Mouse (Mus musculus) lung, postnatal 14 days (tissue): ENCODE data around the gene Slc18b1.

Source experiments
- DNase-seq: peaks from one replicate; pipeline ENCODE4 v3.0.0; 2021

Gene Slc18b1

GRCm38 (mm10) chr10:23811635-23812437 is 15.1 kb downstream of the Slc18b1 start:
- DNase-seq = peak; percentile 80

- DNase-seq = no peak
These were observed 15.6 kb downstream of the Slc18b1 start for GRCm38 (mm10) chr10:23812438-23812759.

GRCm38 (mm10) chr10:23812852-23813766 is 16.3 kb downstream of the Slc18b1 start:
- no peak for DNase-seq

- DNase-seq = peak; percentile 86
These were observed 18.4 kb downstream of the Slc18b1 start for GRCm38 (mm10) chr10:23815168-23815567.

GRCm38 (mm10) chr10:23816241-23816640 is 19.5 kb downstream of the Slc18b1 start:
- no peak for DNase-seq

GRCm38 (mm10) chr10:23826516-23826915 is 29.7 kb downstream of the Slc18b1 start:
- DNase-seq = no peak

- DNase-seq = no peak
These were observed 39.5 kb downstream of the Slc18b1 start for GRCm38 (mm10) chr10:23836003-23836964.

- no peak for DNase-seq
These were observed 40.3 kb downstream of the Slc18b1 start for GRCm38 (mm10) chr10:23837115-23837514.

- DNase-seq = no peak
These were observed 42.1 kb downstream of the Slc18b1 start for GRCm38 (mm10) chr10:23838910-23839309.

GRCm38 (mm10) chr10:23839368-23839767 is 42.6 kb downstream of the Slc18b1 start:
- peak; percentile 18 for DNase-seq

- DNase-seq = no peak
These were observed 43.7 kb downstream of the Slc18b1 start for GRCm38 (mm10) chr10:23840496-23840895.

- peak; percentile 19 for DNase-seq
These were observed 54.6 kb downstream of the Slc18b1 start, which contains the start of gene Vnn3 for GRCm38 (mm10) chr10:23851228-23851912. Gene Vnn3, plus strand, starts transcription at chr10:23851462.

- peak; percentile 29 for DNase-seq
These were observed 55.3 kb downstream of the Slc18b1 start for GRCm38 (mm10) chr10:23852096-23852495.

- DNase-seq = no peak
These were observed 67.9 kb downstream of the Slc18b1 start for GRCm38 (mm10) chr10:23864362-23865312.
